Comparison of ENCODE assay signal across 8 mouse cellular contexts in genomic region chr5:53266931-53267853, GRCm38 (mm10). TPM values are rescaled to one million over a fixed set of nuclear protein-coding genes. Genes with fewer than 3 reads are reported as not detected.
A peak's percentile ranks its signal among the peaks of the same experiment; 100 is the strongest.
DNase-seq lines count a peak whose midpoint lies in the region; ATAC-seq lines count a peak whose summit lies in the region.

Gene Smim20 (plus strand): TSS chr5:53267083.

- H3K27ac ChIP-seq in hindbrain, embryonic 15.5 days (replicated peaks), result peak within 1 kb of the TSS; percentile 47; the same call in 1 of the 2 replicates

- peak; percentile 87 for DNase-seq in T-cell, adult 2 months (ENCODE audit: low spot score)
- peak; percentile 74 to 84 for DNase-seq in cerebellum, postnatal 36 days
- peak; percentile 78 to 79 for DNase-seq in frontal cortex, postnatal 36 days (ENCODE audit: low spot score in 2 of 2)
- peak; percentile 56 to 74 for DNase-seq in left cerebral cortex, adult 8-10 months (ENCODE audit: low spot score in 2 of 2)
- peak; percentile 87 to 88 for DNase-seq in right cerebral cortex, postnatal 10 days (ENCODE audit: low spot score in 2 of 2)
- peak; percentile 83 for DNase-seq in urinary bladder, postnatal 25 days (ENCODE audit: low spot score)

- H3K36me3 ChIP-seq in hindbrain, embryonic 15.5 days, result no peaks in the 10 kb centered on the region
- H3K36me3 ChIP-seq in megakaryocyte, embryonic 14.5 days (replicated peaks; ENCODE audit: low read length), result peaks cover 31% of the 10 kb centered on the region

- H3K4me1 ChIP-seq in hindbrain, embryonic 15.5 days (replicated peaks), result peaks cover 14% of the 10 kb centered on the region
- peaks cover 60% of the 10 kb centered on the region for H3K4me1 ChIP-seq in megakaryocyte, embryonic 14.5 days

- peak; percentile 94 for ATAC-seq in hindbrain, embryonic 15.5 days (ENCODE audit: low FRiP score, low read depth)

- no peaks in the 10 kb centered on the region for H3K27me3 ChIP-seq in hindbrain, embryonic 15.5 days
- peaks cover 7% of the 10 kb centered on the region for H3K27me3 ChIP-seq in megakaryocyte, embryonic 14.5 days (replicated peaks)

- WGBS in hindbrain, embryonic 15.5 days, result 12% methylated on average over 52 of the region's 53 CpGs

- peak within 1 kb of the TSS; percentile 69 for H3K4me2 ChIP-seq in hindbrain, embryonic 15.5 days

- H3K4me3 ChIP-seq in hindbrain, embryonic 15.5 days, result peak within 1 kb of the TSS; percentile 53
- peak within 1 kb of the TSS; percentile 96 for H3K4me3 ChIP-seq in megakaryocyte, embryonic 14.5 days (replicated peaks)

- H3K9ac ChIP-seq in hindbrain, embryonic 15.5 days, result peak within 1 kb of the TSS; percentile 45

- H3K9me3 ChIP-seq in hindbrain, embryonic 15.5 days, result no peaks in the 10 kb centered on the region
- peaks cover 6% of the 10 kb centered on the region for H3K9me3 ChIP-seq in megakaryocyte, embryonic 14.5 days

RNA-seq across cellular contexts. Expression of gene Smim20, which starts in this region (rescaled TPM):
- 72.9 and 79.5 TPM in 2 replicates for polyA plus RNA-seq in hindbrain, embryonic 15.5 days (2015; fragmentation: Nextera tagmentation; extraction: Ambion mirVana)
- 10 to 100 TPM; 38.0 to 43.3 (median 40.1) TPM for total RNA-seq in left cerebral cortex, adult 8-10 months (2022)
- polyA plus RNA-seq in megakaryocyte, embryonic 14.5 days (2012; ENCODE audit: insufficient read depth, low replicate concordance), result 34.9 and 143 TPM in 2 replicates

Comparison
In these comparisons a context has a peak if more than half of its experiments do, and no peak if none do; other contexts are left out.
1. Peak in every context shown above with its lines: DNase-seq, ATAC-seq, H3K4me3 ChIP-seq and H3K27ac ChIP-seq.